Mouse (Mus musculus): Measurements from ENCODE around the gene Zfp950. TPM values are rescaled to one million over a fixed set of nuclear protein-coding genes. Genes with fewer than 3 reads are reported as not detected.

Zfp950 gene
- polyA plus RNA-seq, 1 experiment from 2014 or later, result 36.8 TPM

- Histone ChIP-seq H3K27me3 (ENCODE audit: control insufficient read depth, insufficient read depth, low read depth, low read length) (no peaks in the 10 kb centered on the region), H3K9me3 (ENCODE audit: control insufficient read depth, low read length) (no peaks in the 10 kb centered on the region), H3K9ac (ENCODE audit: low read length) (no peak overlapping the region), H3K36me3 (ENCODE audit: control insufficient read depth, insufficient read depth, low read length) (no peaks in the 10 kb centered on the region; the same call in 1 of the 2 replicates), H3K4me3 (ENCODE audit: low read length) (no peak overlapping the region), H3K4me2 (ENCODE audit: low read depth, low read length) (no peak overlapping the region), H3K4me1 (replicated peaks; ENCODE audit: control insufficient read depth, insufficient read depth, low read length) (no peaks in the 10 kb centered on the region), H3K27ac (ENCODE audit: low read length) (no peak overlapping the region)
- no peak for ATAC-seq (ENCODE audit: low read depth)
- 73% methylated on average over 2 of the region's 2 CpGs for WGBS
Observed at GRCm38 (mm10) chr19:61048646-61049045, 92.0 kb downstream of the Zfp950 start.

DNA sequence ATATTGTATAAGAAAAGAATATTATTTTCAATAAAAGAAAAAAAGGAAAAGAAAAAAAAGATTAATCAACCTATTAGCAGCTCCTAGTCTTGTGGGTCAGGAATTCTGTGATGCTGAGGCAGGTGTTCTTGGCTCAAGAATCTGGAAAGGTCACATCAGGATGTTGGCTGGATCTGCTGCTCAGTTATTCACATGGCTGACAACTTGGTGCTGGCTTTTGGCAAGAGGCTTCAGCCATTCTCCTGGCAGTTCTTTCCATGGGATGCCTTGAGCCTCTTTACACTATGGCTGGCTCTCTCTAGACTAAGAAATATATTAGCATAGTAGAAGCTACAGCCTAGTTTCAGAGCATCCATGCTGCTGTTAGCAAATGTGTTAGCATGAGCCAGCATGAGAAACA is 101.5 kb downstream of the Zfp950 start:
- no peaks in the 10 kb centered on the region for H3K9me3 ChIP-seq (ENCODE audit: control insufficient read depth, low read length)
- H3K4me3 ChIP-seq (ENCODE audit: low read length), result no peak overlapping the region
- H3K27me3 ChIP-seq (ENCODE audit: control insufficient read depth, insufficient read depth, low read depth, low read length), result no peaks in the 10 kb centered on the region
- H3K9ac ChIP-seq (ENCODE audit: low read length), result no peak overlapping the region
- H3K36me3 ChIP-seq (ENCODE audit: control insufficient read depth, insufficient read depth, low read length), result peaks cover 3% of the 10 kb centered on the region; the same call in 1 of the 2 replicates
- H3K27ac ChIP-seq (ENCODE audit: low read length), result no peak overlapping the region
- no peaks in the 10 kb centered on the region for H3K4me1 ChIP-seq (replicated peaks; ENCODE audit: control insufficient read depth, insufficient read depth, low read length)
- no peak overlapping the region for H3K4me2 ChIP-seq (ENCODE audit: low read depth, low read length)
- no peak for ATAC-seq (ENCODE audit: low read depth)

- 52% methylated on average over 2 of the region's 2 CpGs for WGBS
- H3K4me3 ChIP-seq (ENCODE audit: low read length), result no peak overlapping the region
- no peak overlapping the region for H3K27ac ChIP-seq (ENCODE audit: low read length)
- no peak overlapping the region for H3K4me2 ChIP-seq (ENCODE audit: low read depth, low read length)
- no peaks in the 10 kb centered on the region for H3K27me3 ChIP-seq (ENCODE audit: control insufficient read depth, insufficient read depth, low read depth, low read length)
- no peak overlapping the region for H3K9ac ChIP-seq (ENCODE audit: low read length)
- no peaks in the 10 kb centered on the region for H3K9me3 ChIP-seq (ENCODE audit: control insufficient read depth, low read length)
- no peaks in the 10 kb centered on the region for H3K36me3 ChIP-seq (ENCODE audit: control insufficient read depth, insufficient read depth, low read length)
- no peak for ATAC-seq (ENCODE audit: low read depth)
- H3K4me1 ChIP-seq (replicated peaks; ENCODE audit: control insufficient read depth, insufficient read depth, low read length), result peaks cover 5% of the 10 kb centered on the region
Observed at GRCm38 (mm10) chr19:61031570-61031969, 109.1 kb downstream of the Zfp950 start.

- H3K27ac ChIP-seq (ENCODE audit: low read length), result peak overlapping the region; percentile 2; the same call in 1 of the 2 replicates
- no peaks in the 10 kb centered on the region for H3K9me3 ChIP-seq (ENCODE audit: control insufficient read depth, low read length)
- peak; percentile 43; the same call in 1 of the 2 replicates for ATAC-seq (ENCODE audit: low read depth)
- H3K4me3 ChIP-seq (ENCODE audit: low read length), result no peak overlapping the region
- 79% methylated on average over 3 of the region's 3 CpGs for WGBS
- H3K9ac ChIP-seq (ENCODE audit: low read length), result no peak overlapping the region
- H3K4me2 ChIP-seq (ENCODE audit: low read depth, low read length), result no peak overlapping the region
- no peaks in the 10 kb centered on the region for H3K27me3 ChIP-seq (ENCODE audit: control insufficient read depth, insufficient read depth, low read depth, low read length)
- peaks cover 3% of the 10 kb centered on the region for H3K4me1 ChIP-seq (replicated peaks; ENCODE audit: control insufficient read depth, insufficient read depth, low read length)
- H3K36me3 ChIP-seq (ENCODE audit: control insufficient read depth, insufficient read depth, low read length), result no peaks in the 10 kb centered on the region
Observed at GRCm38 (mm10) chr19:61021939-61022566, 118.6 kb downstream of the Zfp950 start.

DNA sequence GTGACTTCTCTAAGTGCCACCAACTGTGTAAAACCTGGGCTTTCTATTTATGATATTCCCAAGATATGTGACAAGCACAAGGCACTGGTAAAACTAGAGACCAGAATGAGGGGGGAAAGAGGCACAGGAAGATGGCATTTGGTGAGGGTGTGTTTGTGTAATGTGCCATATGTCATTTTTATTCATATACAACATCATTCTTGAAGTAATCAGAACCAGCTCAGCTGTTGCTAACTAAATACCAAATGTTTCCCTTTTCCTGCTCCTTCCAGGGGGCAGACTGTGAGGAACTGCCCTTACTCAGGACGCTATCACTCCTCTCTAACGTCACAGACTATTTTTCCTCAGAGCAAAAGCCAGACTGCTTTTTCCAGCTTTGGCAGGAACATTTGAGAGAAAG is 119.1 kb downstream of the Zfp950 start:
- Histone ChIP-seq H3K9ac (ENCODE audit: low read length) (no peak overlapping the region), H3K27me3 (ENCODE audit: control insufficient read depth, insufficient read depth, low read depth, low read length) (no peaks in the 10 kb centered on the region), H3K9me3 (ENCODE audit: control insufficient read depth, low read length) (no peaks in the 10 kb centered on the region), H3K4me1 (replicated peaks; ENCODE audit: control insufficient read depth, insufficient read depth, low read length) (peaks cover 3% of the 10 kb centered on the region), H3K36me3 (ENCODE audit: control insufficient read depth, insufficient read depth, low read length) (no peaks in the 10 kb centered on the region), H3K4me3 (ENCODE audit: low read length) (no peak overlapping the region), H3K27ac (ENCODE audit: low read length) (peak overlapping the region; percentile 2; the same call in 1 of the 2 replicates), H3K4me2 (ENCODE audit: low read depth, low read length) (no peak overlapping the region)
- 24% methylated on average over 2 of the region's 2 CpGs for WGBS
- 0 out of 2 replicates have a peak, but pooled peaks have one; percentile 51 for ATAC-seq (ENCODE audit: low read depth)

GRCm38 (mm10) chr19:61017477-61018266 is 123.0 kb downstream of the Zfp950 start:
- H3K9ac ChIP-seq (ENCODE audit: low read length), result no peak overlapping the region
- H3K36me3 ChIP-seq (ENCODE audit: control insufficient read depth, insufficient read depth, low read length), result no peaks in the 10 kb centered on the region
- H3K4me2 ChIP-seq (ENCODE audit: low read depth, low read length), result no peak overlapping the region
- H3K4me1 ChIP-seq (replicated peaks; ENCODE audit: control insufficient read depth, insufficient read depth, low read length), result peaks cover 3% of the 10 kb centered on the region
- no peak overlapping the region for H3K4me3 ChIP-seq (ENCODE audit: low read length)
- no peak overlapping the region for H3K27ac ChIP-seq (ENCODE audit: low read length)
- H3K9me3 ChIP-seq (ENCODE audit: control insufficient read depth, low read length), result no peaks in the 10 kb centered on the region
- ATAC-seq (ENCODE audit: low read depth), result no peak
- 94% methylated on average over 1 of the region's 1 CpGs for WGBS
- no peaks in the 10 kb centered on the region for H3K27me3 ChIP-seq (ENCODE audit: control insufficient read depth, insufficient read depth, low read depth, low read length)

- H3K4me3 ChIP-seq (ENCODE audit: low read length), result no peak overlapping the region
- no peaks in the 10 kb centered on the region for H3K4me1 ChIP-seq (replicated peaks; ENCODE audit: control insufficient read depth, insufficient read depth, low read length)
- H3K36me3 ChIP-seq (ENCODE audit: control insufficient read depth, insufficient read depth, low read length), result no peaks in the 10 kb centered on the region
- H3K9ac ChIP-seq (ENCODE audit: low read length), result no peak overlapping the region
- no peaks in the 10 kb centered on the region for H3K9me3 ChIP-seq (ENCODE audit: control insufficient read depth, low read length)
- H3K4me2 ChIP-seq (ENCODE audit: low read depth, low read length), result no peak overlapping the region
- H3K27ac ChIP-seq (ENCODE audit: low read length), result no peak overlapping the region
- no peak for ATAC-seq (ENCODE audit: low read depth)
- H3K27me3 ChIP-seq (ENCODE audit: control insufficient read depth, insufficient read depth, low read depth, low read length), result no peaks in the 10 kb centered on the region
- 84% methylated on average over 2 of the region's 2 CpGs for WGBS
Observed at GRCm38 (mm10) chr19:61009266-61009665, 131.4 kb downstream of the Zfp950 start.

Other genes with a start within 250 kb of the Zfp950 start
- gene Gm7102, start 35.5 kb upstream of the Zfp950 start, polyA plus RNA-seq (2015; fragmentation: Nextera tagmentation; extraction: Ambion mirVana), result 0.10 and 0.15 TPM in 2 replicates
- not detected in 2 replicates for gene Gm6020, start 43.0 kb upstream of the Zfp950 start, polyA plus RNA-seq (2015; fragmentation: Nextera tagmentation; extraction: Ambion mirVana)
- gene Csf2ra, start 87.6 kb upstream of the Zfp950 start, polyA plus RNA-seq (2015; fragmentation: Nextera tagmentation; extraction: Ambion mirVana), result 31.0 and 33.4 TPM in 2 replicates
- 2.0 TPM in 1 of 2 replicates, not detected in the other for gene Gm21060, start 156.2 kb upstream of the Zfp950 start, polyA plus RNA-seq (2015; fragmentation: Nextera tagmentation; extraction: Ambion mirVana)